Mouse (Mus musculus): ENCODE results near the gene Nr2e3.
"Not testable (repeated sequence)": the region's sequence is repeated elsewhere in the genome, so short reads cannot be mapped to it uniquely, and the experiment has no call there.

- TF ChIP-seq CTCF, EP300 (IDR thresholded peaks at IDR 0.05; ENCODE audit: low read depth): not testable (repeated sequence)
These were observed 24.6 kb downstream of the Nr2e3 start for GRCm38 (mm10) chr9:59935866-59936265.
